Mouse (Mus musculus): ENCODE results near the gene Tns3.

The Tns3 gene

DNA sequence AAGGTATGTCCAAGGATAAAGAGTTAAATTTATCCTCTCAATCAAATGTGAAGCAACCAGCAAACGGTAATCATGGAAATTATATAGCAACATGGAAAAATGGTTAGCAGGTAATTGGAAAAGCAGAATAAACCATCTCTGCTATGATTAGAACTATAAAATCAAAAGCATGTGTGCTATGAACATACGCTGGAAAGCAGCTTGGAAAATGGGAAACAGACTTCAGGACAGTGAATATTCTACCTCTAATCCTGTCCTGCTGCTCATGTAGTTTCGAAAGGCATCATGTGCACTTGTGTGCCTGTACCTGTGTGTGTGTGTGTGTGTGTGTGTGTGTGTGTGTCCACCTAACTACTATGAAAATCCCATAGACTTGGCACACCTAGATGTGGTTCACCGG is 226.1 kb downstream of the Tns3 start:
- DNase-seq (ENCODE audit: low spot score) = no peak

- no peak for DNase-seq (ENCODE audit: low spot score)
These were observed 229.2 kb downstream of the Tns3 start for GRCm38 (mm10) chr11:8435101-8435500.

DNA sequence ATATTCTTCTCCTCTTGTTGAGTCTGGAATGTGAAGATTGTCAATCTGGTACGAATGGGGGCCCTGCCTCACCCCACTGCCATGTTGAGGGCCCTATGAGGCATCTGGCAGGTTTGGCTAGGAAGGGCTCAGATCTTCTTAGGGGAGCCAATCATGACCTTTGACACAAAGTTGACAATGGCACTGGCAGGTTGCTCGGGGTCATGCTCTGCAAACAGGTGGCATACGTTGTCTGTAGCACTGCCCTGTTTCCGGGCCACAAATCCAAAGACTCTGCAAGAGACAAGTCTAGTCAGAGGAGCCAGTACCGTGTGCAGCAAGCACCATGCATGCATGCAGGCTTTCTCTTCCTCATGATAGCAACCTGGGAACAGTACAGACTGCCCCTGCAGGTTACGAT is 230.0 kb downstream of the Tns3 start:
- no peak for DNase-seq (ENCODE audit: low spot score)

DNA sequence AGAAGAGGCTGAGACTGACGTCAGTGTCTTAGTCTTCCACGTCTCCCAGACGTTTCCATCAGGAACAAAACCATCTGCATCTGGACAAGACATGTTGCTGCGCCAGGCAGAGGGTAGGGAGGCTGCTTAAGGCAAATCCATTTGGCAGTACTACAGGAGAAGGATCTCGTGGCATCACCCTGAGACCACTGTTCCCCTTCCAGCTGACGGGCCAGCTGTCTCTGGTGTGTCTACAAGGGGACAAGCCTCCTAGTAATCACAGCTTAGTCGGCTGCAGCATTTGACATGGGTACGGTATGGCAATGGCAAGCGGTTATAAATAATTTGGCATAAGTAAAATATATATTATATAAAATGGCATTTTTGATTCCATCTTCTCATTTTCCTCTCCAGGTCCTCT is 230.9 kb downstream of the Tns3 start:
- no peak for DNase-seq (ENCODE audit: low spot score)

GRCm38 (mm10) chr11:8432941-8433340 is 231.4 kb downstream of the Tns3 start:
- DNase-seq (ENCODE audit: low spot score) = no peak

- DNase-seq (ENCODE audit: low spot score) = no peak
These were observed 236.7 kb downstream of the Tns3 start for GRCm38 (mm10) chr11:8427660-8428059.

DNA sequence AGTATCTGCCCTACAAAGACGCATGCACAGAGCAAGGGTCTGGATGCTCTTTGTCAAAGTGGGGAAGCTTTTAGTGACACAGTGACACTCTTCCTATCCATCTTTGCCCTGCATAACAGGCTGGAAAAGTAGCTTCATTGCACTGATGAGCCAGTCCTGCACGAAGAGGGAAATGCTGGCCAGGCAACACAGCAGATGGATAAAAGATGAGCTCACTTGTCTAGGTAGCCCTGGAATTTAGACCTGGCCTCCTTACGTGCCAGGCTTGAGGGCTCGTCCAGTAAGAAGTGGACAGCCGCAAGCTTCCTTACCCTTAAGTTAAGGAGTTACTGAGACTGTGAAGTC is 239.1 kb downstream of the Tns3 start:
- DNase-seq (ENCODE audit: low spot score) = no peak

DNA sequence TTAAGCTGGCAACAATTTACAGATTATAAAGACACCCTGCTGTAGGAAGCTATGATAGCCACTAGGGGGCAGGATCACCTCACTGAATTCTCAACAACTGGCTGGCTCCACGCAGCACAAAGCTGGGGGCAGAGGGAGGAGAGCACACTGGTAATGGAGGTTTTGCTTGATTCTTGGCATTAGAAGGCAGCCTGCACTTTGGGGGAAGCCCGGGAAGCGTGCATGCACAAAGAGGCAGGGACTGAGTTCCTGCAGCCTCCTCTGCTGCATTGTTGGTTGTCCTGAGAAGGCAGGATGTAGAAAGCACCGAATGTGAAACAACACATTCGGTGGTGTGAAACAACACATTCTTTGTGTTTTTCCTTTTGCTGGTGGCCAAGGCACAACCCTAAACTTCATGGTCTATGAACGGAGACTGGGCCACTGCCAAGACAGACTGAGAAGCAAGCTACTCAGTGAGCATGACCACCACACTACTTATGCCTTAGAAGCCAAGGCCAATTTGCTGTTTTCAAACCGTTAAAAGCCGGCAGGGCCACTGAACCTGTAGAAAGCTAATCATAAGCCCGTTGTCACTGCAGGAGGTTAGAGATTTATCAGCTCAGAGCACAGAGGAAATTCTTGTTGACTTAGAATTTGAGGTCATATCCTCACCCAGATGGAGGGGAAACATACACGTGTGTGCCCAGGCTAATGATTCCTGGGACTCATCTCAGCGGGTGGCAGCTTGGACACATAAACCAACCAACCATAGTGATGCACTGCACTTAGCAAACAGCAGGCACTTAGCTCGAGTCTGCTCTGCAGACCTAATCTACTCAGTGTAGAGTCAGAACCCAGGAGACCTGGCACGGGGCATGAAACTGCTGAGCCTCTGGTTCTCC is 239.8 kb downstream of the Tns3 start:
- peak; percentile 16 for DNase-seq (ENCODE audit: low spot score)

DNA sequence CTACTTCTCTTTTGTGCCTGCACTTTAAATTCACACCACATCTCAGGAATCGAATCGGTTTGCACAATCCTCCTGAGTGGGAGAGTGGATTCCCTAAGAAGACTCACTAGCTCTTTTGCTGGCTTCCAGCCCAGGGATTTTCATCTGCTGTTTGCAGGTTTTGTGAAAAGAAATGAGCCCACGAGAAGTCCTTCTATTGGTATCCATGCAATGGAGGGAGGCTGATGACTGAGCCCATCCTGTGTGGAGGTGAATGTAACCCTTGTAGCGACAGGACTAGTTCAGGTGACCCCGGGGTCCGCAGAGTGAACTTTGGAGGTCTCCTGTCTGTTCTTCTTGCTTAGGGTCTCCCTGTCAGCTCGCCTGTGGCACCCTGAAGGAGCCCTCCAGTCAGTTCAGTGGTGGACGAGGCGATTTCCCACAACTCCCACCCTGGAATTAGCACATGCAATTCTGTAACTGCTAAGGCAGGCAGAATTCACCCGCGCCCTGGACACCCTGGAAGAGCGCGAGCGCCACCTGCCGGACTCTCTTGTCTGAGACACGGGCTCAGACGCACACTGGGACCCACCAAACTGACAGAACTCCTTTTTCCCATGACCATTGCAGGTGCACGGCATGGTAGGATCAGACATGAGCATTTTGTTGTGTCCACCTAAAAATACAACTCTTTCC is 259.0 kb downstream of the Tns3 start:
- DNase-seq (ENCODE audit: low spot score) = peak; percentile 35

GRCm38 (mm10) chr11:8401328-8401727 is 263.0 kb downstream of the Tns3 start:
- no peak for DNase-seq (ENCODE audit: low spot score)

- no peak for DNase-seq (ENCODE audit: low spot score)
These were observed 268.0 kb downstream of the Tns3 start for GRCm38 (mm10) chr11:8396329-8396728.

- DNase-seq (ENCODE audit: low spot score) = no peak
These were observed 272.8 kb downstream of the Tns3 start for GRCm38 (mm10) chr11:8391564-8391963.

DNA sequence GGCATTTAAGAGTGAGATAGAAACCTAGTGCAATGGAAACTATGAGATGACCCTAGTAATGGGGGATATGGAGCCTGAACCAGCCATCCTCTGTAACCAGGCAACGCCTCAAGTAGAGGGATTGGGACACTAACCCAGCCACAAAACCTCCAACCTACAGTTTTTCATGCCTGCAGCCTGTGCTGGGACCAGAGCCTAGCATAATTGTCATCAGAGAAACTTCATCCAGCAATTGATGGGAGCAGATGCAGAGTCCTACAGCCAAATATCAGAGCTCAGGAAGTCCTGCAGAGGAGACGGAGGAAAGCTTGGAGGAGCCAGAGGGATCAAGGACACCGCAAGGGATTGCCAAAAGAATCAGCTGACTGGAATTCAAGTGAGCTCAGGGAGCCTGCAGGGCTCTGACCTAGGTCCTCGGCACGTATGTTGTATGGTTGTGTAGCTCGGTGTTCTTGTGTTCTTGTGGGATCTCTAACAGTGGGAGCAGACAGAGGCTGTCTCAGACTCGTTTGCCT is 278.4 kb downstream of the Tns3 start:
- no peak for DNase-seq (ENCODE audit: low spot score)

Measured in MN1 (cell line).